Mouse (Mus musculus): Measurements from ENCODE around the gene Ccdc183.
A peak's percentile ranks its signal among the peaks of the same experiment; 100 is the strongest.

Ccdc183 gene

DNA sequence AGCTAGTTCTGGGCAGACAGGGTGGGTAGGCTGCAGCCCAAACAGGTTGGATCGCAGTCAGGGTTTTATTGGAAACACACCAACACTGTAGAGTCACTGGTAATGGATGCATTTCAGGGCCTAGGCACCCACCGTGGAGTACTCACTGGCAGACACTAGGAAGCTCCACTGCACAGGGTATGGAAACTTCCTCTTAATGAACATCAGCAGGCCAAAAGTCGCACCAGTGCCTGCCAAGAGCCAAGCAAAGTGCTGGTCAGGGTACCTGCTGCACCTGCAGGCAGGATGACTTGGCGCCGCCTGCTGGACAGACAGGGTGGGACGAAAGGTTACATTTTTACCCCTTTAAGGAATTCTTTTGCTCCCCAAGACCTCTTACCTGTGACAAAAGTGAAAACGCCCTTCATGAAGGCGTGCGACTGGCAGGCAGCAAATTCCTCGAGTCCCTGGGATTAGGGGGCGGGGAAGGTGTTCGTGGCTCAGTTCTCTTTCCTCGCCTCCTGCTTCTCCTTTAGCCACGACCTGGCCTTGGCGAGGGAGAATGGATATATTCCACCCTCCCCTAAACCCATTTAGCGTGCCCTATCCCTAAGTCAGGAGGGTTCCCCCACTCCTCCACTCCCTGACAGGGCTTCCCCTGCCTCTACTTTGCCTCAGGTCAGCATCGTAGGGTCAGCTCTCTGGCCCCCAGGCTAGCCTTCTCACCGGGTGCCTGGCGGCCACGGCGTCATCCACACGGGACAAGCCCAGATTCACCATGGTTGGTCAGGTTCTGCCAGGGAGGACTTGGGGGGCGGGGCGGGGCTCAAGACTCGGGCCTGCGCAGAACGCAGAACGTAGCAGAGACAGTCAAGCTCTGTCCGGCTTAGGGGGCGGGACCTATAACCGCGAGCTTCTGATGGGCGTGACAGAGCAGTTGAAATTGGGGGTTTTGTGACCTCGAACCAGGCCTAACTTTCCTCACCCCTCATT is 4.0 kb upstream of the Ccdc183 start, which contains the start of gene Tmem141:
Gene Tmem141, minus strand, starts transcription at position 777 of the 972 bp plus-strand sequence.
- Histone ChIP-seq H3K4me1 (replicated peaks; ENCODE audit: low read depth, low read length) (peaks cover 28% of the 10 kb centered on the region), H3K9me3 (ENCODE audit: low read length) (no peaks in the 10 kb centered on the region), H3K36me3 (ENCODE audit: insufficient read depth, low read length) (no peaks in the 10 kb centered on the region), H3K4me3 (replicated peaks; ENCODE audit: low read length) (peak within 1 kb of the TSS; percentile 80), H3K27me3 (ENCODE audit: insufficient read depth, low read length) (peaks cover 57% of the 10 kb centered on the region)
- peak; percentile 91 for TF ChIP-seq CTCF (conservative IDR thresholded peaks at IDR 0.05; ENCODE audit: low read length)
- no peak for TF ChIP-seq NANOG (IDR thresholded peaks at IDR 0.05; ENCODE audit: borderline replicate concordance, low read length)
- TF ChIP-seq POU5F1 (IDR thresholded peaks at IDR 0.05; ENCODE audit: borderline replicate concordance, low read length): no peak

DNA sequence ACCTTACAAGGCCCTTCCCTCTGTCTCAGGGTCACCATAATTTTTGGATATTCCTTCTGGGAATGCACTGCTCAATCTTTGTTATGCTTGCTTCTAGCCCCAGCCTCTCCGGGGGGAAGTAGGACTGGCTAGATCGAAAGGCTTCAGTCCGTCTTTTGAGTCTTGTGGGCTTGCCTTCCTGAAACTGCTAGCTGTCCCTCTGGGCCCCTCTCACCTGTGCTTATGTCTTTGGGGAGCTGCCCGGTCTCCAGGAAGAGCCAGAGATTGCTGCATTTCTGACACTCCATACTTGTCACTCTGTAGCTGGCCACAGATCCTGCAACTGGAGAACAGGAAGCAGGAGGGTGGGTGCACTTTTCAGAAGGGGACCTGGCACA is 3.4 kb upstream of the Ccdc183 start:
- H3K9me3 ChIP-seq (ENCODE audit: low read length): peaks cover 1% of the 10 kb centered on the region; the same call in 1 of the 2 replicates
- H3K4me1 ChIP-seq (replicated peaks; ENCODE audit: low read depth, low read length): peaks cover 28% of the 10 kb centered on the region
- no peak for TF ChIP-seq POU5F1 (IDR thresholded peaks at IDR 0.05; ENCODE audit: borderline replicate concordance, low read length)
- TF ChIP-seq CTCF (conservative IDR thresholded peaks at IDR 0.05; ENCODE audit: low read length): no peak
- TF ChIP-seq NANOG (IDR thresholded peaks at IDR 0.05; ENCODE audit: borderline replicate concordance, low read length): no peak

DNA sequence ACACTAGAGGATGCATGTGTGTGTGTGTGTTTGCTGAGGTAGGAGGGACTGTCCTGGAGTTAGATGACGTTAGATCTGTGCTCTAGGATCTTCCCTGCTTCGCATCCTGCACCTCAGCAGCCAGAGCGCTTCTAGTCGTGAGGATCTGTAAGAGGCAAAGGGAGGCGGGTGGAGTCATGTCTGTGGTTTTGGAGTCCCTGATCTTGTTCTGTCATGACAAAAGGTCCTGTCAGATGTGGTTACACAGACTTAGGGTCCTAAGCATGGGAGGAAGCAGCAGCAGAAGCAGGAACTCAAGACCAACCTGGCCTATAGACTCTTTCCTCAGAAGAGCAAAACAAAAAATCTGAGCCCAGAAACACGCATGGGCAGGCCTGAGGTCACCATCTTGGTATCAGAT is 2.9 kb upstream of the Ccdc183 start:
- Histone ChIP-seq H3K27me3 (ENCODE audit: insufficient read depth, low read length) (peaks cover 68% of the 10 kb centered on the region), H3K4me3 (replicated peaks; ENCODE audit: low read length) (no peak overlapping the region), H3K4me1 (replicated peaks; ENCODE audit: low read depth, low read length) (peaks cover 33% of the 10 kb centered on the region), H3K9me3 (ENCODE audit: low read length) (peaks cover 4% of the 10 kb centered on the region; the same call in 1 of the 2 replicates), H3K36me3 (ENCODE audit: insufficient read depth, low read length) (no peaks in the 10 kb centered on the region)
- TF ChIP-seq CTCF (conservative IDR thresholded peaks at IDR 0.05; ENCODE audit: low read length) (no peak), NANOG (IDR thresholded peaks at IDR 0.05; ENCODE audit: borderline replicate concordance, low read length) (no peak), POU5F1 (IDR thresholded peaks at IDR 0.05; ENCODE audit: borderline replicate concordance, low read length) (no peak)

More for the DNA sequence above, 3.4 kb upstream of the Ccdc183 start:
- no peaks in the 10 kb centered on the region for H3K36me3 ChIP-seq (ENCODE audit: insufficient read depth, low read length)
- no peak overlapping the region for H3K4me3 ChIP-seq (replicated peaks; ENCODE audit: low read length)
- peaks cover 63% of the 10 kb centered on the region for H3K27me3 ChIP-seq (ENCODE audit: insufficient read depth, low read length)

DNA sequence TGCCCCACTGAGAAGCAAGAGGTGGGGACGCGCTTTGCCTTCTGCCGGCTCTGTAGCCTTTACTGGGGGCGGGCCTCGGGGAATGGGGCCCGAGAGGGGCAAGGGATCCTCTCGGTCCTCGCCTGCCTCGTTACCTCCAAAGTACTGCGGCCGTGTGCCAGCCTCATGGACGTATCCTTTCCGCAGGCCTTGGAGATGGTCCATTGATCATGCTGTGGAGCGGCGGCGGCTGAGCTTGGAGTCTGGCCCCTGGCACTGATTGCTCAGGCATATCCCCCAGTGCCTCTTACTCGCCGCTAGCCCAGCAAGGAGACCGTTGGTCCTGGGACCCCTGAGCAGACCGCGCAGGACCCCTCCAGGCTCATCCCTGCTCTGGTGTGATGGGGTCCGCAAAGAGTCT is 1.1 kb downstream of the Ccdc183 start:
- TF ChIP-seq NANOG (IDR thresholded peaks at IDR 0.05; ENCODE audit: borderline replicate concordance, low read length) (no peak), CTCF (conservative IDR thresholded peaks at IDR 0.05; ENCODE audit: low read length) (no peak), POU5F1 (IDR thresholded peaks at IDR 0.05; ENCODE audit: borderline replicate concordance, low read length) (no peak)
- Histone ChIP-seq H3K4me1 (replicated peaks; ENCODE audit: low read depth, low read length) (peaks cover 29% of the 10 kb centered on the region), H3K27me3 (ENCODE audit: insufficient read depth, low read length) (peaks cover 89% of the 10 kb centered on the region), H3K36me3 (ENCODE audit: insufficient read depth, low read length) (no peaks in the 10 kb centered on the region), H3K9me3 (ENCODE audit: low read length) (peaks cover 4% of the 10 kb centered on the region; the same call in 1 of the 2 replicates), H3K4me3 (replicated peaks; ENCODE audit: low read length) (peak overlapping the region; percentile 70)

DNA sequence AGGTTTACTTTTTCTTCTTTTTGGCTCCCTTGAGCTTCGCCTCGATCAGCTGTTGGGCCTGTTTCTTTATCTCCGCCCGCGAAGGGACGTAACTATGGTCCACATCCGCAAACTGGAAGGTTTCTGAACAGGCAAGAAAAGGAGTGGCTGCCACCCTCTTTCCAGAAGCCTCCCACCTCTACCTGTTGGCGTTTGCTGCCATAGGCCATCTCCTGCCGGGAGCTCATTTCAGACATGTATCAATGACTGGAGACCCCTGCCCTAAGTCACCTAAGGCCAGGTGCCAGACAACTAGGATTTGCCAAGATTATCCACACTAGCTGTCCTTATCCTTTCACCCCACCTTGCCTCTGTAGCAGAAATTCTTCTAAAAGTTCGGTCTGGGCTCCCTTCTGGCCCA is 8.8 kb downstream of the Ccdc183 start:
- TF ChIP-seq NANOG (IDR thresholded peaks at IDR 0.05; ENCODE audit: borderline replicate concordance, low read length) (no peak), CTCF (conservative IDR thresholded peaks at IDR 0.05; ENCODE audit: low read length) (no peak), POU5F1 (IDR thresholded peaks at IDR 0.05; ENCODE audit: borderline replicate concordance, low read length) (no peak)
- Histone ChIP-seq H3K36me3 (ENCODE audit: insufficient read depth, low read length) (peaks cover 5% of the 10 kb centered on the region; the same call in 1 of the 2 replicates), H3K9me3 (ENCODE audit: low read length) (no peaks in the 10 kb centered on the region), H3K4me1 (replicated peaks; ENCODE audit: low read depth, low read length) (peaks cover 15% of the 10 kb centered on the region), H3K27me3 (ENCODE audit: insufficient read depth, low read length) (peaks cover 50% of the 10 kb centered on the region), H3K4me3 (replicated peaks; ENCODE audit: low read length) (peak overlapping the region; percentile 96; the same call in 1 of the 2 replicates)

DNA sequence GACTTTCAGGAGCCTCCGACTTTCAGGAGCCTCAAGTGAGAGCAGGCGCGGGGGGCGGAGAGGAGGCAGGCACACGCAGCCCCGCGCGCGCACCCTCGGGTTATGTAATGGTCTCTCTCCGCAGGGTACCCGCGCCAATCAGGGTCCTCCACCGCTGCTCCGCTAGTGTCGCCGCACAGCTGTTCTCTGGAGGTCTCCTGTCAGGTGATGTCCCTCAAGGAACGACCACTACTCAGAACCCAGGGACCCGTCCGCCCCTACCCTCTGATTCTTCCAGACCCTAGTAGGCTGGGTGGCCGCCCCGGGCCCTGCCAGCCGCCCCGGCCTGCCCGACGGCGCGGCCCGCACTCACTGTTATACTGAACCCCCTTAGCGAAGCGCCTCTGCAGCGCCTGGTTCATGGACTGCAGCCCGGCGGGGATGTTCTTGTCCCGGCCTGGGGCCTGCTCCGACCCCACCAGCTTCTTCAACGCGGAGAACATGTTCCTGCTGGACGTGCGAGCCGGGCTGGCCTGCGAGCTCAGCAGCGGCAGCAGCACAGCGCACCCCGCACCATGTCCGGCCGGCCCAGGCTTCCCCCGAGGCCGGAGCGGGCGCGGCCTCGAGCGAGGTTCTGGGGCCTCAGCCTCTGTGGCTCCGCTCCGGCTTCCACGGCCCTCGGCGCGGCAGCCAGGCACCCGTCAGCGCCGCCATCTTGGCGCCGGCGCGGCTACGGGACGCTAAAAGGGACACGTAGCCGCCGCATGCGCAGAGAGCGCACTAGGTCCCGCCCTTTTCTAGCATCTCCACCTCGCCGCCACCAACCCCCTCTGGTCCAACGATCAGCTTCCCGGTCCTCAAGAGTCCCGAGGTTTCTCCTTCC is 9.5 kb downstream of the Ccdc183 start, which contains the start of gene Rabl6:
Gene Rabl6, minus strand, starts transcription at position 761 of the 862 bp plus-strand sequence.
- Histone ChIP-seq H3K36me3 (ENCODE audit: insufficient read depth, low read length) (peaks cover 8% of the 10 kb centered on the region), H3K27me3 (ENCODE audit: insufficient read depth, low read length) (peaks cover 43% of the 10 kb centered on the region), H3K4me3 (replicated peaks; ENCODE audit: low read length) (peak within 1 kb of the TSS; percentile 96), H3K9me3 (ENCODE audit: low read length) (no peaks in the 10 kb centered on the region), H3K4me1 (replicated peaks; ENCODE audit: low read depth, low read length) (peaks cover 15% of the 10 kb centered on the region)
- TF ChIP-seq CTCF (conservative IDR thresholded peaks at IDR 0.05; ENCODE audit: low read length) (no peak), POU5F1 (IDR thresholded peaks at IDR 0.05; ENCODE audit: borderline replicate concordance, low read length) (no peak), NANOG (IDR thresholded peaks at IDR 0.05; ENCODE audit: borderline replicate concordance, low read length) (no peak)

DNA sequence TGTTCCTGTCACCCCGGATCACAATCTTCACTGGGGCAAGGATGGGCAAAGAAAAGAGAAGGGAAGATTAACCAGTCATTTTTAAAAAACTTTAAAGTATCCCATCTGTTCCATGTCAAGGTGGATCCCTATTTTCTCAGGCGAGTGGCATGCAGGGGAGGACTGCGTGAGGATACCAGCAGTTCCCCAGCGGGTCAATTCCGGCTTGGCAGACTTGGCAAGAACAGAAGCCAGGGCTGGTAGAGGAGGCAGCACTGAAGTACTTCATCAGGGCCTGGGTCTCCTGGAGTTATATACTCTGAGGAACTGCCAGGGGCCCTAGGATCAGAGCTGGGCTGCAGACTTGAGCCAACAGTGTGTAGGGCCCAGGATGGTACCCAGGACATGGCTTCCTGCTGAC is 15.0 kb downstream of the Ccdc183 start:
- no peak for TF ChIP-seq POU5F1 (IDR thresholded peaks at IDR 0.05; ENCODE audit: borderline replicate concordance, low read length)
- no peak for TF ChIP-seq NANOG (IDR thresholded peaks at IDR 0.05; ENCODE audit: borderline replicate concordance, low read length)
- no peak for TF ChIP-seq CTCF (conservative IDR thresholded peaks at IDR 0.05; ENCODE audit: low read length)
- peaks cover 14% of the 10 kb centered on the region for H3K4me1 ChIP-seq (replicated peaks; ENCODE audit: low read depth, low read length)
- no peaks in the 10 kb centered on the region for H3K27me3 ChIP-seq (ENCODE audit: insufficient read depth, low read length)
- peaks cover 63% of the 10 kb centered on the region for H3K36me3 ChIP-seq (ENCODE audit: insufficient read depth, low read length)
- no peaks in the 10 kb centered on the region for H3K9me3 ChIP-seq (ENCODE audit: low read length)
- H3K4me3 ChIP-seq (replicated peaks; ENCODE audit: low read length): no peak overlapping the region

DNA sequence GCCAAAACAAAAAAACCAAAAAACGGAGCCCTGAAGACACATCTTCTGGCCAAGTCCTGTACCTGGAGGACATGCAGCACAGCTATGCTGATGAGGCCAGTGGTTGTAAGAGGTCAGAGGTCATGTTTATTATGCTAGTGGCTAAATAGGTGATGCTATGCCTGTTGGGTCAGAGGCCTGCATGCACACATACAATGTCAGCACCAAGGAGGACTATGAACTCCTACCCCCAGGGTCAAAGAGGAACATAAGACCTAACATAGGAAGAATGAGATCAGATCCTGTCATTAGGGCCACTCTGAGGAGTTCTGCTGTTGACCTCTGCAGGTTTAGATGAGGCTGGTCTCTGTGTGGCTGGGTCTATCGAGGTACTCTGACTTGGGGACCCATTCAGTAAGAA is 17.4 kb downstream of the Ccdc183 start:
- H3K9me3 ChIP-seq (ENCODE audit: low read length): no peaks in the 10 kb centered on the region
- peaks cover 88% of the 10 kb centered on the region for H3K36me3 ChIP-seq (ENCODE audit: insufficient read depth, low read length)

More for the DNA sequence above, 17.4 kb downstream of the Ccdc183 start:
- H3K4me3 ChIP-seq (replicated peaks; ENCODE audit: low read length): no peak overlapping the region
- TF ChIP-seq CTCF (conservative IDR thresholded peaks at IDR 0.05; ENCODE audit: low read length): no peak
- no peaks in the 10 kb centered on the region for H3K27me3 ChIP-seq (ENCODE audit: insufficient read depth, low read length)
- 0 out of 2 replicates have a peak, but pooled peaks cover 3% of the 10 kb centered on the region for H3K4me1 ChIP-seq (replicated peaks; ENCODE audit: low read depth, low read length)
